Mouse (Mus musculus) cerebellum, adult 2 months (tissue): ENCODE results near the gene Olfr221. TPM values are rescaled to one million over a fixed set of nuclear protein-coding genes. Genes with fewer than 3 reads are reported as not detected.
A peak's percentile ranks its signal among the peaks of the same experiment; 100 is the strongest.
"Not testable (repeated sequence)": the region's sequence is repeated elsewhere in the genome, so short reads cannot be mapped to it uniquely, and the experiment has no call there.

Experiments
- DNase-seq, 2 experiments: peaks; one replicate each; pipeline ENCODE4 v3.0.0; 2021
- H3K27ac ChIP-seq: fragments of 200-500 bp; 2 replicates; pipeline ENCODE4 v1.5.1; 2012; ENCODE audit warnings: low read length, control low read depth, inconsistent platforms; ENCODE audit not compliant: insufficient read depth
- H3K27me3 ChIP-seq: fragments of 200-500 bp; 2 replicates; pipeline ENCODE4 v1.6.1; 2012; ENCODE audit warnings: inconsistent platforms, mild to moderate bottlenecking, low read length, moderate library complexity; ENCODE audit not compliant: control insufficient read depth, insufficient read depth
- H3K4me1 ChIP-seq: fragments of 200-500 bp; 2 replicates; pipeline ENCODE4 v1.6.1; 2011; ENCODE audit warnings: low read length; ENCODE audit not compliant: control insufficient read depth, insufficient read depth
- H3K4me3 ChIP-seq: fragments of 200-500 bp; replicated peaks from 2 replicates; pipeline ENCODE3; 2011; ENCODE audit warnings: mild to moderate bottlenecking, low read depth, low read length, control low read depth; ENCODE audit not compliant: insufficient read depth
- CTCF ChIP-seq: fragments of 200-500 bp; IDR thresholded peaks from 2 replicates; pipeline ENCODE4 v1.5.1; 2011; ENCODE audit warnings: low read depth, mild to moderate bottlenecking, control low read depth, low read length, moderate library complexity, borderline replicate concordance; ENCODE audit not compliant: insufficient read depth
- POLR2A ChIP-seq: fragments of 200-500 bp; IDR thresholded peaks from 2 replicates; pipeline ENCODE4 v1.6.1; 2011; ENCODE audit warnings: low read length, control low read depth, borderline replicate concordance; ENCODE audit not compliant: insufficient read depth
- WGBS: fragments of 180-500 bp; shearing (Covaris S2); methylation state at CpG from one replicate; pipeline ENCODE4 v1.1.7; 2018; 5-methylcytosine and 5-hydroxymethylcytosine counted together
- polyA plus RNA-seq: library from polyadenylated mRNA; depleted of rRNA; stranded (reverse); fragments of >200 nt; gene quantifications from 2 replicates; pipeline ENCODE4 v1.2.3, GENCODE M21; 2012; rRNA removed

The Olfr221 gene
- polyA plus RNA-seq: 0.03 and 0.10 TPM in 2 replicates

GRCm38 (mm10) chr14:52042359-52042758, at the start of gene Olfr221:
Gene Olfr221, minus strand, starts transcription at chr14:52042459.
- not testable (repeated sequence) for H3K4me1 ChIP-seq, H3K27ac ChIP-seq, DNase-seq, H3K27me3 ChIP-seq, H3K4me3 ChIP-seq
- WGBS: 66% methylated on average over 3 of the region's 3 CpGs

GRCm38 (mm10) chr14:52083083-52083482, 40.8 kb upstream of the Olfr221 start:
- Histone ChIP-seq H3K4me3 (no peak overlapping the region), H3K27ac (no peak overlapping the region), H3K4me1 (peaks cover 2% of the 10 kb centered on the region; the same call in 1 of the 2 replicates), H3K27me3 (no peaks in the 10 kb centered on the region)
- no peak for DNase-seq
- TF ChIP-seq CTCF (no peak), POLR2A (no peak)

- TF ChIP-seq POLR2A (no peak), CTCF (no peak)
- DNase-seq: no peak
- 91% methylated on average over 15 of the region's 15 CpGs for WGBS
- H3K27me3 ChIP-seq: no peaks in the 10 kb centered on the region
- H3K4me1 ChIP-seq: no peaks in the 10 kb centered on the region
- no peak overlapping the region for H3K4me3 ChIP-seq
- H3K27ac ChIP-seq: no peak overlapping the region
These were observed 29.4 kb upstream of the Olfr221 start for GRCm38 (mm10) chr14:52071599-52072137.

- Histone ChIP-seq H3K4me3 (no peak overlapping the region), H3K4me1 (peaks cover 10% of the 10 kb centered on the region), H3K27me3 (no peaks in the 10 kb centered on the region), H3K27ac (no peak overlapping the region)
- DNase-seq: no peak
- WGBS: 70% methylated on average over 4 of the region's 4 CpGs
- TF ChIP-seq CTCF (no peak), POLR2A (no peak)
These were observed 23.9 kb upstream of the Olfr221 start for GRCm38 (mm10) chr14:52066135-52066534.

GRCm38 (mm10) chr14:52061798-52062197, 19.5 kb upstream of the Olfr221 start:
- no peak for TF ChIP-seq CTCF
- TF ChIP-seq POLR2A: no peak
- peak; percentile 64 to 67 for DNase-seq
- 61% methylated on average over 8 of the region's 8 CpGs for WGBS
- Histone ChIP-seq H3K4me1 (peaks cover 26% of the 10 kb centered on the region), H3K27me3 (no peaks in the 10 kb centered on the region), H3K27ac (peak overlapping the region; percentile 44), H3K4me3 (no peak overlapping the region)

- peak overlapping the region; percentile 95; the same call in 1 of the 2 replicates for H3K27ac ChIP-seq
- no peak for TF ChIP-seq POLR2A
- no peak for TF ChIP-seq CTCF
- H3K4me1 ChIP-seq: peaks cover 26% of the 10 kb centered on the region
- DNase-seq: peak; percentile 98 to 99
- no peaks in the 10 kb centered on the region for H3K27me3 ChIP-seq
- WGBS: 19% methylated on average over 1 of the region's 1 CpGs
- H3K4me3 ChIP-seq: no peak overlapping the region
These were observed 18.5 kb upstream of the Olfr221 start for GRCm38 (mm10) chr14:52060800-52061199.

- peak; percentile 57 to 83 for DNase-seq
- H3K27me3 ChIP-seq: no peaks in the 10 kb centered on the region
- peaks cover 26% of the 10 kb centered on the region for H3K4me1 ChIP-seq
- 27% methylated on average over 4 of the region's 4 CpGs for WGBS
- peak overlapping the region; percentile 95; the same call in 1 of the 2 replicates for H3K27ac ChIP-seq
- no peak overlapping the region for H3K4me3 ChIP-seq
- TF ChIP-seq POLR2A: no peak
- no peak for TF ChIP-seq CTCF
These were observed 17.7 kb upstream of the Olfr221 start for GRCm38 (mm10) chr14:52059982-52060381.

GRCm38 (mm10) chr14:52052720-52053119, 10.5 kb upstream of the Olfr221 start:
- not testable (repeated sequence) for H3K27me3 ChIP-seq, H3K4me1 ChIP-seq, H3K4me3 ChIP-seq, DNase-seq, H3K27ac ChIP-seq
- WGBS: 92% methylated on average over 3 of the region's 3 CpGs

- TF ChIP-seq POLR2A: no peak
- TF ChIP-seq CTCF: no peak
- Histone ChIP-seq H3K4me3 (no peak overlapping the region), H3K27ac (no peak overlapping the region), H3K4me1 (peaks cover 8% of the 10 kb centered on the region; the same call in 1 of the 2 replicates), H3K27me3 (no peaks in the 10 kb centered on the region)
- no peak for DNase-seq
- WGBS: 69% methylated on average over 9 of the region's 9 CpGs
These were observed 3.8 kb upstream of the Olfr221 start for GRCm38 (mm10) chr14:52045966-52046565.
